Mouse (Mus musculus): ENCODE results near the gene Kcnab3.
"Not testable (repeated sequence)": the region's sequence is repeated elsewhere in the genome, so short reads cannot be mapped to it uniquely, and the experiment has no call there.

The Kcnab3 gene

DNA sequence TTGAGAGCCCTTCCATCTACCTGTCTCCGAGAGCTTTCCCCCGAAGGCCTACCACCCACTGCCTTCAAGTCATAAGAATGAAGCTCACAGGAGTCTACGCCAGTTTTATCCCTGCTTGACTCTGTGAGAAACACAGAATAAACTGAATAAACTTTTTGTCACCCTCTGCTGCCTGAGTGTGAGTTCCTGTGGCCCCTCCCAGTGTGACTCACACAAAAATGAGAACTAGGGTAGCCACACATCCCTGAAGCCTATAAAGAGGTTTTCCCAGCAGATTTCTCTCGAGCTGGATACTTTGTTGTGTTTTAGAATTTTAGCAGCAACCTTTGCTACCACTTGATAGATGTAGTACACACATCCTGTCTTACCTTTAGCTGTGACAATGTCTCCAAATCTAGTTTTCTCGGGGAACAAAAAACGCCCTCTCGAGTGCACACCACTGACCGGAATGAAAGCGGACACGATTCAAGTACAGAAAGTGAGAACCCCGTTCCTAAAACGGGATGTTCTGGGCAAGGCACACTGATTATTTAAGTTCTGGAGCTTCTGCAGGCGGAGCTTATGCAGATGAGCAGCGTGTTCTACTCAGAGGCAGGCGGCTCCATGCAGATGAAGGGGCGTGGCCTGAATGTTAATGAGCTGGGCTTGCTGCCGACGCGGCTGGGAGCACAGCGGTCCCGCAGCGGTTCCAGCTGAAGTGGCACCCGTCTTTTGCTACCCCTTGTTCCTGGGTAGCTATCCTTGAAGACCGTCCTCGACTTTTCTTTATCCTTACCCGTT is at the start of gene Kcnab3:
TSS of gene Kcnab3 (plus strand) at position 631 of the 780 bp plus-strand sequence.
- peak; percentile 89 to 91 for DNase-seq

DNA sequence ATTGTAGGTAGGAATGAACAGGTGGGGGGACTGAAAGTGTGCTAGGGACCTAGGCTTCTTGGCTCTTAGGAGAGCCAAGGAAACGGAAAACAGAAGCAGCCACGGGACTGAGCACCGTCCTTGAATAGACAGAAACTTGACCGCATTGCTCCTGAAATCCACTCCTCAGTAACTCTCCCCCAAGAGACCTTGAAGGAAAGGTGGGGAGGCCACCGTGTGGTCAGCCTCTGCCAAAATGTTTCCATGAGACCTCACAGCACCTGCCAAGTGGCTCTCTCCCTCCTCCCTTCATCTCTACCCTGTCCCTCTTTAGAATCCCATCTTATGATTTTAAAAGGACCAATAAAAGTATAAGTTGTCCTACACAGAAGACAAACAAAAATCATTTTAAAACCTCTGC is 48.8 kb upstream of the Kcnab3 start:
- DNase-seq: no peak

DNA sequence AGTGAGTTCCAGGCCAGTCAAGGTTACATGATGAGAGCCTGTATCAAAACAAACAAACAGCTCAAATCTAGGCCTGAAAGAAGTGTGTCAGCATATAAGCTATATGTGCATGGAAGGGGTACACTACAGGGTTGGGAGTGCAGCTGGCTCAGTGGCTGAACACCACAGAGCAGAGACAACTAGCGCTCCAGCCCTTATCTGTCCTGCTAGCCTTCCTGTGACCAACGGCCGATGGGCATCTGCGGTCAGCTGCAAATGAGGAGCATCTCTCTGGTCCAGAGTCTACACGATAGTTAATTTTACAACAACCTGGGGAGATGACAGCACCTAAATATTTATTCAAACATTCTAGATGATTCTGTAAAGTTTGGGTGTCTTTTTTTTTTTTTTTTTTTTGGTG is 34.9 kb upstream of the Kcnab3 start:
- no peak for DNase-seq

DNA sequence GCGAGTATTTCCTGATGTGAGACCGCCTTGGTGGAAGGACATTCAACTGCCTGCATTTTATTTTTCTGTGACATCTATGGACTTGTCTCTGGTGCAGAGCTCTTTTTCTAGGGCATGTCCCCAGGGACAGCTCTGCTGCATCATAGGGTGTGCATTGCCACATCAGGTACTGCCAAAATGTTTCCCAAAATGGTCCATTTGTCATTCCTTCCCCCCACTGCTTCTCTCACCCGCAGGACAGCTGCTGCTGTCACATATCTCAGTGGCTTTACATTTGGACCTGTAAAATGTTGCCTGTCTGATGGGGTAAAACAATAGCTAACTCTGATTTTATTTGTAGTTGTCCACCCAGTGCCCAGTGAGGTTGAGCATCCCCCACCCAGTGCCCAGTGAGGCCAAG is 30.8 kb upstream of the Kcnab3 start:
- no peak for DNase-seq

DNA sequence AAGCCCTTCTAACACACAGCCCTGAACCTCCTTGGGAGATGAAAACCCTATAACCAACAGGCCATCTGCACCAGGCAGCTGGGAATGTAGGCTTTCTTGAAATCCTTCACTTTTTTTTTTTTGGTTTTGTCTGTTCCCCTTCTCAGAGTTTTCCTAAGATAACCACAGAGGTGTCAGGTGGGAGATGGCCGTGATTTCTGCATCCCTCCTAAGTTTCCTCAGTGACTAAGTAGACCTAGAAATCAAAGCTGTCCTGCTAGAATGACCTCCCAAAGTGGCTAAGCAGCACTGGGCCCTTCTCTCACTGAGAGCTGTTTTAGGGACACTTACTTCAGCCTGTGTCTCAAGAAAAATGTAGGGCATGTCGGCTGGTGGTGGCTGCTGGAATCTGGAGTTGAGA is 28.3 kb upstream of the Kcnab3 start:
- DNase-seq: no peak

DNA sequence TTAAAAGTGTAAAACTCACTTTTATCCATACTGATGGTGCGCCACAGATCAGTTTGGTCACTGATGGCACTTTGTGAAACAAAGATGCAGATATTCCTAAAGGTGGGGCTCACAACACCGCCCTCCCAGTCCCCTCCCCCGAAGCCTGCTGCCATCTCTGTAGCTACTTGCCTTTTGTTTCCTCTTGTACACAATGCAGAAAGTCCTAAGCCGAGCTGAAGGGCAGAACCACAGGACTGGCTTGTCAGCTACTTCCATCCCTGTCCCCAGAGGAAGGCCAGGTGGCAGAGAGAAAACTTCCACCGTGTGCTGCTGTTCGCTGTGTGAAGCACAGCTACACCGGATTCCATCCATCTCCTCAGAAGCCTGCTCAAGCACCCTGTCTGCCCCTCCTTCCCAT is 27.8 kb upstream of the Kcnab3 start:
- DNase-seq: no peak

DNA sequence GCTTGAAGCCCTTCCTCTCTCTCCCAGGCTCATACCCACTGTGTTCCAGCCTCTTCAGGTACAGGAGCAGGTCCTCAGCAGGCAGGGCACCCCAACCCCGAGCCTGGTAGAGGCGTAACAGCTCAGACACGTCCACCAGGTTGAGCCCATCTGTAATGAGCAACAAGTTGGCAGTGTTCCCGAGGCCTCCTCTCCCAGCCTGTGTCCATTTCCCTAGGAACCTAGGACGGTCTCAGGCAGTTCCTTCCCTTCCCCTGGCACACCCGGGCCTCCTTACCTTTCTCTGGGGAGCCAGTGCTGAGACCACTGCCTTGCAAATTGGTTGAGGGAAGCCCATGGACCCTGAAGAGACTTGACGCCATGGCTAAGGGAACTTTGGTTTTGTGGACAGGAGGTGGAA is 23.2 kb upstream of the Kcnab3 start:
- DNase-seq: no peak

DNA sequence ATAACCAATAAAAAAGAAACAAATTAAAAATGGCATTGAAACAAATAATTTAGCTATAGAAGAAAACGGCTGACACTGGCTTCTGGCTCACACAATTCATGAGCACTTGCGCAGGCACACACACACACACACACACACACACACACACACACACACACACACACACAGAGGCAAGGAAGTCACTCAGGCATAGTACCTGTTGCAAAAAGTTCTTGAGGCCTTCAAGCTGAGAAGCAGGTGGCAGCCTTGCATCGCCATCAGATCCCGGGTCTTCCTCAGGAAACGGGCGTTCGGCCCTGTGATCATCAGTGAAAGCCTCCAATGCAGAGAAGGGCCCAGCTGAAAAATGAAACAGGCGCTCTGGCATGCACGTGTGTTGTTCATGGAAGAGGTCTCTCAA is 20.8 kb upstream of the Kcnab3 start:
- DNase-seq: no peak

DNA sequence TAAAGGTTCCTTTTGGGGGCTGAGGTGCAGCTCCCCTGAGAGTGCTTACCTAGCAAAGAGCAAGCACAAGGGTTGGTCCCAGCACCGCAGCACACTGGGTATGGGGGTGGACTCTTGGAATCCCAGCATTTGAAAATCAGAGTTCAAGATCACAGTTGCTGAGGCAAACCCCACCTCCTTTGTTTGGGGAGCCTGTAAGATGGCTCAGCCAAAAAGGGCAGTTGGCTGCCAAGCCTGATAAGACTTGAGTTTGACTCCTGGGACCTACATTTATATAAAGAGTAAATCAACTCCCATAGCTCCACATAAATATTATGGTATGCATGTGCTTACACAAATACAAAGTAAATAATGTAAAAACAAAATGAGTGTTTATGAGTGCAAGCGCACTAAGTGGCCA is 20.0 kb upstream of the Kcnab3 start:
- DNase-seq: no peak

DNA sequence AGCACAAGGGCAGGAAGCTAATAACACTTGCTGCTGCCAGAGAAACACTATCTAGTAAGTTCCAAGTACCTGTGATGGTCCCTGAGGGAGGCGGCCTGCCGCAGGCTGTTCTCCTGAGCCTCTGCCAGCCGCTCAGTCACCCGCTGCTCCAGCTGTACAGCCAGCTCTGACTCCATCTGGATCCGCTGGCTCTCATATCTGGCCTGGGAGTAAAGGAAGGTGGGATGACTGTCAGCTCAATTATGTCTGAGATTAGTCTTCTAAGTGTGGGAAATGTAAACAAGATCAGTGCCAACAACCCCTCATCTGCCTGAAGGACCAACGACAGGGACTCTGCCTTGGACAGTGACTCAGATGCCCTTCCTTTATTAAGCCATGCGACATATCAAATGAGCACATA is 14.8 kb upstream of the Kcnab3 start:
- no peak for DNase-seq

DNA sequence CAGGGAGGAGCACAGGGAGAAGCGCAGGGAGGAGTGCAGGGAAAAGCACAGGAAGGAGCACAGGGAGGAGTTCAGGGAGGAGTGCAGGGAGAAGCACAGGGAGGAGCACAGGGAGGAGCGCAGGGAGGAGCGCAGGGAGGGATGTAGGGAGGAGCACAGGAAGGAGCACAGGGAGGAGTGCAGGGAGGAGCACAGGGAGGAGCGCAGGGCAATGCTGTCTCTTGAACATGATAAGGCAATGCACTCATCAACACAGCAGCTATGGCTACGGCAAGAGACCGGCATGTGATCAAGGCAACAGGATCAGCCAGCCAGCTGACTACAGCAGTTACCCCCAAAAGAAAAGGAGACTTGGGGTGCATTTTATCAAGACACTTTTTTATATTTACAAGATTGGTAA is 9.7 kb upstream of the Kcnab3 start:
- DNase-seq: no peak

DNA sequence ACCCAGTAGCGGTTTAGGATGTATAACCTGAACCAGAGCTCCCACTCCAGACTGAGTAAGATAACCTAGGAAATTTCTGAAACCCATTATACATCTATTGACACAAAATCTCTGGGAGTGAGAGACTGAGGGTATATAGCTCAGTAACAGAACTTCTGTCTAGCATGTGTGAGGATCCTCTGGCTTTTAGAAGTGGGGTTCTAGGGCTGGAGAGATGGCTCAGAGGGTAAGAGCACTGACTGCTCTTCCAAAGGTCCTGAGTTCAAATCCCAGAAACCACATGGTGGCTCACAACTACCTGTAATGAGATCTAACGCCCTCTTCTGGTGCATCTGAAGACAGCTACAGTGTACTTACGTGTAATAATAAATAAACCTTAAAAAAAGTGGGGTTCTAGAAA is 8.1 kb upstream of the Kcnab3 start:
- not testable (repeated sequence) for DNase-seq

DNA sequence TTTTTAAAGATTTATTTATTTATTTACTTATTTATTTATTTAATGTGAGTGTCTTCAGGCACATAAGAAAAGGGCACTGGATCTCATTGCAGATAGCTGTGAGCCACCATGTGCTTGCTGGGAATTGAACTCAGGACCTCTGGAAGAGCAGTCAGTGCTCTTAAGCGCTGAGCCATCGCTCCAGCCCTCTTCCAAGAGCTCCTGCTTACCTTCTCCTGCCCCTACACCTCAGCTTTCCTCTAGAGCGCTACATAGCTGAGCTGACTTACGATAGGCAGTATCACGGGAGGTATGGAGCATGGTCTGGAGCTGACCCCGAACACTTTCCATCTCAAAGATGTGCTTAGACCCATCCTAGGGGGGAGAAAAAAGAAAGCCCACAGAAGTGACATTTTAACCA is 4.5 kb upstream of the Kcnab3 start:
- DNase-seq: no peak

DNA sequence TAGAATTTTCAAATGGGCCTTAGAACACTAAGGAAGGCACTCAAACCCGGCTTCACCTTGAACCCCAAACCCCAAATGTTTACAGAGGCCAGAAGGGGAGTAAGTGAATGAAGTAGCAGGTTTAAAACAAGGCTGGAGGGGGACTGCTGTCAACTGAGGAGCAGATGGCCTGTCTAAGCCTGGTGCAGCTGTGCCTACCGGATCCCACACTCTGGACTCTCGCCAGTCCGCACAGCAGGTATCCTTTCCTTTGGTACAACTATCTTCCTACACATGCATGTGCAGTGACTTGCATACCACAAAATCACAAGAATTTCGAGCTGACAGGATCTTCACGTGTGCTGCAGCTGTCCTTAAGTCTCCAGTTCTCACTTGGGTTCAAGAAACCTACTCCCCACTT is 4.0 kb upstream of the Kcnab3 start:
- DNase-seq: no peak

DNA sequence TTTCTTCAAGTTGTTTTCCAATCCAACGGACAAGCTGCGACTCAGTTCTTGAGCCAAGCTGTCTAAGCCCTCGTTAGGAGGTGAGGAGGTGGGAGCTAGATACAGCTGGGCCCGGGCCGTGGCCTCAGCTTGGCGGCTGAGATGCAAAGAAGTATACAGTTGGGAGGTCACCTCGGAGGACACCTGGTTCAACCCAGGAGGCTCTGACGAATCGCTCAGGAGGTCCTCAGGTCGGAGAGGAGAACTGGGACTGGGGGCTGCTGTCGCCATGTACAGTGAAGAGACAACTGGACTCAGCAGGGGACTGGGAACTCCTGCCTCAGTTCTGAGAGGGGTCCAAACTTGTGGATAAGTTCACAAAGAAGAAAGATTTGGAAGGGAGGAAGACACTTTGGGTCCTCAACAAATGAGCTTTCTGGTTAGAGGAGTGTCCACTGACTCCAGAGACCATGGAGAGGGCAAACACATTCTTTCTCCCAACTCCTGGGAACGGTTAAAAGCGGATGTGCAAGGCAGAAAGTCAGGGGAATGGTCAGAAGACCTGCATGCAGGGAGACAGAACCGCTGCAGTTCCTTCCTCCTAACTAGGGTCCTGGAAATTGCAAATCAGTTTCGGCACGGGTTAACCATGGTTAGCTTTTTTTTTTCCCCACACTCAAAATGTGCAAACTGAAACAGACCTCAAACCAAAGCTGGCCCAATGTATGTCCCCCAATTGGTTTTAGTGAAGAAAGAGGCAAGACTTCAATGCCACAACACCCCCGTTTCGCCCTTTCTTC is 3.2 kb upstream of the Kcnab3 start:
- peak in 1 of 2 experiments; percentile 18 for DNase-seq

DNA sequence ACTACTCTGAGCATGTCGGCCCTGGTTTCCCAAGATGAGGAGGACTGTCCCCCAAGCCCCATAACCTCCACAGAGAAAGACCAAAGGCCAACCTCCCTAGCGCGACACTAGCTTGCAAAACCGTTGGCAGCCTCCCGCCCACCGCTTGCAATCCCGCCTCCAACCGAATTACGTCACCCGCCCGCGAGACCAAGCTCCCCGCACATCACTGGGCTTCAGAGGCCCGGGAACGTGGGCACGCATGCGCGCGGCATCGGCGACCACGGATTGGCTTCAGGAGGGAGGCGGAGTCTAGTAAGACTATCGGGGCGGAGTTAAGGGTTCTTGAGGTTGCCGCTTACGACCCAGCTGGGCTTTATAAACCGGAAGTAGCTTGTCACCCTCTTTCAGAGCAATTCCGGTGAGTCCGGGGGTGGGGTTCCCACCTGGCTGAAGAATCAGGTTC is 2.4 kb upstream of the Kcnab3 start, which contains the start of the genes Cntrob and Trappc1:
TSS of gene Cntrob (minus strand) at position 109 of the 445 bp plus-strand sequence.
TSS of gene Trappc1 (plus strand) at position 314 of the 445 bp plus-strand sequence.
- DNase-seq: peak; percentile 99 to 100

DNA sequence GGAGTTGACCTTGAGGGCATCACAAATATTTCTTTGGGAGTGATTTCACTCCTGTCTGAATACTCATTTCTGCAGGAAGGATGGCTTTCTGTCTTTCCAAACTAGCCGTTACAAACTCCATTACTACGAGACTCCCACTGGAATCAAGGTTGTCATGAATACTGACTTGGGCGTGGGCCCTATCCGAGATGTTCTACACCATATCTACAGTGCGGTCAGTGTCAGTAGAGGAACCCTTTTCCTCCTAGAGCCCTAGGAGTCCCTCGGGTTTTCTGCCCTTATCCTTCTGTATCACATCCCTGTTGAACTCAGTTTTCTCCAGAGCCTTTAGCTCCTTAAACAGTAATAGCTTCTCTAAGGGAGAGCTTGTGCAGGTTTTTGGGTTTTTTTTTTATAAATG is 1.3 kb upstream of the Kcnab3 start:
- no peak for DNase-seq

DNA sequence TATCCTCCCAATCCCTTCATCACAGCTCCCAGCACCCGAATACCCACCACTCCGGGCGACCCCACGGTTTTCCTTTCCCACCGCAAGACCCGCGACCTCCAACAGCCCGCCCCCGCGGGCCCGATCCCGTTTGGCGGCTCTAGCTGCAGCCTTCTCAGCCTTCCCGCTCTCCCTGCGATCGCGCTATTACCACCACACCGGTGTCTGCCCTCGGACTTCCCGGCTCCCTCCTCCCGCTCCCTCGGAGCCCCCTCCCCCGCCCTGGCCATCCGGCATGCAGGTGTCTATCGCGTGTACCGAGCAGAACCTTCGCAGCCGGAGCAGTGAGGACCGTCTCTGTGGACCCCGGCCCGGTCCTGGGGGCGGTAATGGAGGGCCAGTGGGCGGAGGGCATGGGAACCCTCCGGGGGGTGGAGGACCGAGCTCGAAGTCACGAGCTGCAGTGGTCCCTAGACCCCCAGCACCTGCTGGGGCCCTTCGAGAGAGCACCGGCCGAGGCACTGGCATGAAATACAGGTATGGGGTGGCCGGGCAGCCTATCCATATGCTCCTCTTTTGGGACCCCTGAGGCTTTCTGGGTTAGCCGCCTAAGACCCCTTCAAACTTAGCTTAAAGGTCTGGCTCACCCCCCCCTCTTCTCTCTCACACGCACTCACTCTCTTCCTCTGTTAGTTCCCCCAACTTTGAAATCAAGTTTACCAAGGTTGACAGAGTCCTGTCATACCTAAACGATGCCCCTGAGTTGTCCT is 524 bp downstream of the Kcnab3 start:
- DNase-seq: no peak

DNA sequence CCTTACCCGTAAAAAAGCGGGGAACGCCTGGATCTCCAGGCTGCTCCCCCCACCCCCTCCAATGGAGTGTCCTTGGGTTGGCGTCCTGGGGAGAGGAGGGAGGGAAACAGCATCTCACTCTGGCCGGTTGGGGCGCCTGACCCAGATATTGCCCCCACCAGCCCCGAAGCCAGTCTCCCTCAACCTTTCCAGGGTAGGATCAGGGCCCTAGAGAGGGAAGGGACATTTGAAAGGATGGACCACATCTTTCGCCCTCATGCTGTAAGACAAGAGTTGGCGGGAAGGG is 1.0 kb downstream of the Kcnab3 start:
- no peak for DNase-seq

DNA sequence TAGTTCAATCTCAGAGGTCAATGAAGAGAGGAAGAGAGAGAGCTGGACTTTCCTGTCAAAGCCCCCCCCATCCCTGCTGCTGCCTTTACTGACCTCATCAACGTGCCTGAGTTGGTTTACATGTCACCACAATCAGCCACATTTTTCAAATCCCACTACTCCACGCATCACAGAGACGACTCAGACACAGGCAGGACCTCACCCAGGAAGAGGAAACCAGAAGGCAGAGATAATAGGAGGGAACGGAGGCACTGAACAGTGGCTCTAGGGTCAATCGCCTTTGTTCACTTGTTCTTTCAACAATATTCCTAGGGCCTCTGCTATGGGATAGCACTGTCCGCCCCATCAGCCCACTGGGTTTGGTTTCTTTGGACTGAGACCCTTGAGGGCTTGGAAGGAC is 1.6 kb downstream of the Kcnab3 start:
- no peak for DNase-seq

DNA sequence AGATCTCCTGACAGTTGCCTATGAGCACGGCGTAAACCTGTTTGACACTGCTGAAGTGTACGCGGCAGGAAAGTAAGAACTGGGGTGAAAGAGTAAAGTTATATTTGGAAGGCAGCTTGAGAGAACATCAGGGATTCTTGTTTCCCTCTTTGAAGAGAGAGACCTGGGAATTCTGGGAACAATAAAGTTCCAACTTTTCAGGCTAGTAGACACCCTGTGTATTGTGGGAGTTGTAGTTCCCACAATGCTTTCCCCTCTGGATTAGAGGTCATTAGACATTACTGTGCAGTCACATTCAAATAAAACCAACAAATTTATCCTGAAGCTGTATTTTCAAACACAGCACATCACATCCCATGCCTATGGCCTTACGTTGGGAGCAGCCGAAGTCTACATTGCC is 2.5 kb downstream of the Kcnab3 start:
- DNase-seq: no peak

DNA sequence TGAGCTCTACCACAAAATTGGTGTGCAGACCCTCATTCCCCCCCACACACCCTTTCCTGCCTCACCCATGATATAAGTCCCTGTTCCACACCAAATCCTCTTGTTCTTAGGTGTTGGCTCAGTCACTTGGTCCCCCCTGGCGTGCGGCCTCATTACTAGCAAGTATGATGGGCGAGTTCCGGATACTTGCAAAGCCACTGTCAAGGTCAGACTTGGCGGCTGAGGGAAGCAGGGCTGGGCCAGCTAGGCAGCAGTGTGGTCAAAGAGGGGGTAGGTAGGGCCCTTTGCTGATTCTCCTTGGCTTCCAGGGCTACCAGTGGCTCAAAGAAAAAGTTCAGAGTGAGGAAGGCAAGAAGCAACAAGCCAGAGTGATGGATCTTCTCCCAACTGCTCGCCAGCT is 5.1 kb downstream of the Kcnab3 start:
- DNase-seq: no peak

DNA sequence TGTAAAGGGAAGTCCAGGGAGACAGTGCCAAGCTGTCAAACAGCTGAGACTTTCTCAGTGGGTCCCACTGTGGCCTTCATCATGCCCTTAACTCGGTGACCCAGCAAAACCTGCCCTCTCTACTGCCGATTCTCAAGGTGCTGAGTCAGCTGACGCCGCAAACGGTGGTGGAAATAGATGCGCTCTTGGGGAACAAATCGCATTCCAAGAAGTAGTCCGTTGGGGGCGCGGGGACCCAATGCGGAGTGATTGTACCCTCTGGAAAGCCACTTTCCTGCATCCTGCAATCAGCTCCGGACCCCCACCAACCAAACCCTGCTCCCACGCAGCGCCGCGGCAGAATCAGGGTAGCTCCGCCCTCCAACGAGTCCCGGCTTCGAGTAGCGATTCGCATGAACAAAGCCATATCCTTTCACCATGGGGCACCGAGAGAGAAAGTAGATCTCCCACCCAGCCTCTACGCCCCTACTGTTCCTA is 5.9 kb downstream of the Kcnab3 start:
- DNase-seq: peak; percentile 82 to 84

All from lung, postnatal 4 days (tissue).